Mouse (Mus musculus) heart, embryonic 14.5 days (tissue): ENCODE measurements around the gene Sh3gl2. TPM values are rescaled to one million over a fixed set of nuclear protein-coding genes. Genes with fewer than 3 reads are reported as not detected.

Source experiments
- ATAC-seq: fragments of 200-750 bp; cut with Nextera tagmentation; 2 replicates; pipeline ENCODE4 v1.8.0; 2017; ENCODE audit warnings: low read depth, moderate TSS enrichment; ENCODE audit not compliant: insufficient number of reproducible peaks, insufficient read depth, low FRiP score
- H3K27ac ChIP-seq, 2 experiments: fragments of 200-500 bp in 1 of 2; fragments of 300-500 bp in 1 of 2; sonication (generic) in 1 of 2; replicated peaks in 1 of 2; 2 replicates each; pipeline ENCODE4 v1.5.1; 2012 to 2014; ENCODE audit warnings: low read depth in 2 of 2, low read length in 2 of 2, control low read depth in 1 of 2, mild to moderate bottlenecking in 1 of 2, mixed read lengths in 1 of 2; ENCODE audit not compliant: control insufficient read depth in 1 of 2, insufficient read depth in 1 of 2
- H3K27me3 ChIP-seq: fragments of 300-500 bp; sonication (generic); 2 replicates; pipeline ENCODE4 v1.6.1; 2014; ENCODE audit warnings: mild to moderate bottlenecking, low read length, control low read depth; ENCODE audit not compliant: control insufficient read depth, insufficient read depth
- H3K36me3 ChIP-seq: fragments of 300-500 bp; sonication (generic); 2 replicates; pipeline ENCODE4 v1.6.1; 2014; ENCODE audit warnings: mild to moderate bottlenecking, control low read depth, low read length, mixed read lengths; ENCODE audit not compliant: control insufficient read depth, insufficient read depth
- H3K4me1 ChIP-seq, 2 experiments: fragments of 200-500 bp in 1 of 2; fragments of 300-500 bp in 1 of 2; sonication (generic) in 1 of 2; 2 replicates each; pipeline ENCODE4 v1.6.1; 2012 to 2014; ENCODE audit warnings: low read length in 2 of 2, control low read depth in 1 of 2, mixed read lengths in 1 of 2; ENCODE audit not compliant: control insufficient read depth in 2 of 2, insufficient read depth in 2 of 2
- H3K4me2 ChIP-seq: fragments of 300-500 bp; sonication (generic); 2 replicates; pipeline ENCODE4 v1.6.1; 2014; ENCODE audit warnings: mild to moderate bottlenecking, low read length
- H3K4me3 ChIP-seq, 2 experiments: fragments of 200-500 bp in 1 of 2; fragments of 300-500 bp in 1 of 2; sonication (generic) in 1 of 2; 2 replicates each; pipeline ENCODE4 v1.5.1; 2012 to 2014; ENCODE audit warnings: low read length in 2 of 2, mild to moderate bottlenecking in 2 of 2, control low read depth in 1 of 2, low read depth in 1 of 2, moderate library complexity in 1 of 2; ENCODE audit not compliant: control insufficient read depth in 1 of 2, insufficient read depth in 1 of 2
- H3K9ac ChIP-seq: fragments of 300-500 bp; sonication (generic); 2 replicates; pipeline ENCODE4 v1.6.1; 2014; ENCODE audit warnings: mild to moderate bottlenecking, low read length
- H3K9me3 ChIP-seq: fragments of 300-500 bp; sonication (generic); 2 replicates; pipeline ENCODE4 v1.6.1; 2016; ENCODE audit warnings: low read length, control low read depth; ENCODE audit not compliant: control insufficient read depth
- WGBS: fragments of 180-500 bp; shearing (Covaris S2); extraction: QIAGEN DNeasy Blood & Tissue Kit; methylation state at CpG from one replicate; pipeline ENCODE4 v1.1.7; 2014; 5-methylcytosine and 5-hydroxymethylcytosine counted together
- polyA plus RNA-seq: library from polyadenylated mRNA; unstranded; fragments of >200 nt; fragmentation: Nextera tagmentation; extraction: Ambion mirVana; gene quantifications from 2 replicates; pipeline ENCODE4 v1.2.1, GENCODE M21; 2014

Sh3gl2 gene
- polyA plus RNA-seq, 1 experiment from 2014 or later = 1.0 TPM

GRCm38 (mm10) chr4:85232386-85233381 is 27.8 kb downstream of the Sh3gl2 start:
- Histone ChIP-seq H3K27ac (no peak overlapping the region), H3K4me2 (no peak overlapping the region), H3K4me1 (no peaks in the 10 kb centered on the region), H3K36me3 (no peaks in the 10 kb centered on the region), H3K27me3 (no peaks in the 10 kb centered on the region), H3K9ac (no peak overlapping the region), H3K9me3 (no peaks in the 10 kb centered on the region), H3K4me3 (no peak overlapping the region)
- 60% methylated on average over 14 of the region's 14 CpGs for WGBS
- no peak for ATAC-seq

- Histone ChIP-seq H3K9ac (no peak overlapping the region), H3K27me3 (no peaks in the 10 kb centered on the region), H3K4me1 (no peaks in the 10 kb centered on the region), H3K9me3 (no peaks in the 10 kb centered on the region), H3K27ac (no peak overlapping the region), H3K36me3 (no peaks in the 10 kb centered on the region), H3K4me2 (no peak overlapping the region), H3K4me3 (no peak overlapping the region)
- ATAC-seq = no peak
- 77% methylated on average over 3 of the region's 3 CpGs for whole genome bisulfite sequencing
Observed at GRCm38 (mm10) chr4:85241675-85242074, 36.7 kb downstream of the Sh3gl2 start.

- H3K27ac ChIP-seq = no peak overlapping the region
- 78% methylated on average over 2 of the region's 2 CpGs for WGBS
- H3K36me3 ChIP-seq = no peaks in the 10 kb centered on the region
- no peak overlapping the region for H3K4me3 ChIP-seq
- no peaks in the 10 kb centered on the region for H3K9me3 ChIP-seq
- H3K9ac ChIP-seq = no peak overlapping the region
- no peaks in the 10 kb centered on the region for H3K4me1 ChIP-seq
- no peaks in the 10 kb centered on the region for H3K27me3 ChIP-seq
- no peak overlapping the region for H3K4me2 ChIP-seq
- ATAC-seq = no peak
Observed at GRCm38 (mm10) chr4:85242562-85242961, 37.6 kb downstream of the Sh3gl2 start.

GRCm38 (mm10) chr4:85248673-85249072 is 43.7 kb downstream of the Sh3gl2 start:
- Histone ChIP-seq H3K4me3 (no peak overlapping the region), H3K27ac (no peak overlapping the region), H3K4me1 (no peaks in the 10 kb centered on the region), H3K9me3 (no peaks in the 10 kb centered on the region), H3K9ac (no peak overlapping the region), H3K36me3 (no peaks in the 10 kb centered on the region), H3K27me3 (no peaks in the 10 kb centered on the region), H3K4me2 (no peak overlapping the region)
- 74% methylated on average over 3 of the region's 3 CpGs for WGBS
- ATAC-seq = no peak

GRCm38 (mm10) chr4:85250271-85250670 is 45.3 kb downstream of the Sh3gl2 start:
- H3K27ac ChIP-seq = no peak overlapping the region
- H3K9me3 ChIP-seq = no peaks in the 10 kb centered on the region
- no peaks in the 10 kb centered on the region for H3K4me1 ChIP-seq
- ATAC-seq = no peak
- no peaks in the 10 kb centered on the region for H3K36me3 ChIP-seq
- H3K27me3 ChIP-seq = no peaks in the 10 kb centered on the region
- H3K9ac ChIP-seq = no peak overlapping the region
- no peak overlapping the region for H3K4me2 ChIP-seq
- 58% methylated on average over 2 of the region's 2 CpGs for WGBS
- no peak overlapping the region for H3K4me3 ChIP-seq

- no peak overlapping the region for H3K27ac ChIP-seq
- H3K9ac ChIP-seq = no peak overlapping the region
- H3K36me3 ChIP-seq = no peaks in the 10 kb centered on the region
- WGBS = 72% methylated on average over 2 of the region's 2 CpGs
- no peak overlapping the region for H3K4me2 ChIP-seq
- H3K9me3 ChIP-seq = no peaks in the 10 kb centered on the region
- H3K27me3 ChIP-seq = no peaks in the 10 kb centered on the region
- H3K4me3 ChIP-seq = no peak overlapping the region
- no peaks in the 10 kb centered on the region for H3K4me1 ChIP-seq
- ATAC-seq = no peak
Observed at GRCm38 (mm10) chr4:85250786-85251185, 45.9 kb downstream of the Sh3gl2 start.

- Histone ChIP-seq H3K4me1 (no peaks in the 10 kb centered on the region), H3K9me3 (no peaks in the 10 kb centered on the region), H3K27me3 (no peaks in the 10 kb centered on the region), H3K4me3 (no peak overlapping the region), H3K27ac (no peak overlapping the region), H3K4me2 (no peak overlapping the region), H3K9ac (no peak overlapping the region), H3K36me3 (no peaks in the 10 kb centered on the region)
- ATAC-seq = no peak
- WGBS = 71% methylated on average over 6 of the region's 8 CpGs
Observed at GRCm38 (mm10) chr4:85255771-85256389, 51.0 kb downstream of the Sh3gl2 start.
